Mouse (Mus musculus) liver, embryonic 12.5 days (tissue): Measurements from ENCODE around the gene Itpkb. TPM values are rescaled to one million over a fixed set of nuclear protein-coding genes. Genes with fewer than 3 reads are reported as not detected.

Experiments used
- ATAC-seq: fragments of 200-750 bp; cut with Nextera tagmentation; 2 replicates; pipeline ENCODE4 v1.8.0; 2017; ENCODE audit warnings: moderate number of reproducible peaks, mild to moderate bottlenecking, moderate library complexity
- H3K27ac ChIP-seq: fragments of 300-500 bp; sonication (generic); 2 replicates; pipeline ENCODE4 v1.5.1; 2016; ENCODE audit warnings: mild to moderate bottlenecking
- H3K27me3 ChIP-seq: fragments of 300-500 bp; sonication (generic); replicated peaks from 2 replicates; pipeline ENCODE4 v1.6.1; 2016; ENCODE audit warnings: mild to moderate bottlenecking, moderate library complexity
- H3K36me3 ChIP-seq: fragments of 300-500 bp; sonication (generic); 2 replicates; pipeline ENCODE4 v1.6.1; 2016; ENCODE audit warnings: mild to moderate bottlenecking, moderate library complexity
- H3K4me1 ChIP-seq: fragments of 300-500 bp; sonication (generic); 2 replicates; pipeline ENCODE4 v1.6.1; 2016
- H3K4me2 ChIP-seq: fragments of 300-500 bp; sonication (generic); 2 replicates; pipeline ENCODE4 v1.6.1; 2016; ENCODE audit warnings: mild to moderate bottlenecking, moderate library complexity
- H3K4me3 ChIP-seq: fragments of 300-500 bp; sonication (generic); 2 replicates; pipeline ENCODE4 v1.5.1; 2016; ENCODE audit warnings: mild to moderate bottlenecking, moderate library complexity
- H3K9ac ChIP-seq: fragments of 300-500 bp; sonication (generic); 2 replicates; pipeline ENCODE4 v1.6.1; 2016; ENCODE audit warnings: mild to moderate bottlenecking, moderate library complexity
- H3K9me3 ChIP-seq: fragments of 300-500 bp; sonication (generic); replicated peaks from 2 replicates; pipeline ENCODE4 v1.6.1; 2016; ENCODE audit warnings: mild to moderate bottlenecking, moderate library complexity
- WGBS: fragments of 180-500 bp; shearing (Covaris S2); methylation state at CpG from one replicate; pipeline ENCODE4 v1.1.7; 2016; ENCODE audit not compliant: insufficient replicate concordance; 5-methylcytosine and 5-hydroxymethylcytosine counted together
- polyA plus RNA-seq: library from polyadenylated mRNA; unstranded; fragments of >200 nt; fragmentation: Nextera tagmentation; extraction: Ambion mirVana; gene quantifications from 2 replicates; pipeline ENCODE4 v1.2.1, GENCODE M21; 2016

The Itpkb gene
- polyA plus RNA-seq, 1 experiment from 2014 or later: 4.3 TPM

DNA sequence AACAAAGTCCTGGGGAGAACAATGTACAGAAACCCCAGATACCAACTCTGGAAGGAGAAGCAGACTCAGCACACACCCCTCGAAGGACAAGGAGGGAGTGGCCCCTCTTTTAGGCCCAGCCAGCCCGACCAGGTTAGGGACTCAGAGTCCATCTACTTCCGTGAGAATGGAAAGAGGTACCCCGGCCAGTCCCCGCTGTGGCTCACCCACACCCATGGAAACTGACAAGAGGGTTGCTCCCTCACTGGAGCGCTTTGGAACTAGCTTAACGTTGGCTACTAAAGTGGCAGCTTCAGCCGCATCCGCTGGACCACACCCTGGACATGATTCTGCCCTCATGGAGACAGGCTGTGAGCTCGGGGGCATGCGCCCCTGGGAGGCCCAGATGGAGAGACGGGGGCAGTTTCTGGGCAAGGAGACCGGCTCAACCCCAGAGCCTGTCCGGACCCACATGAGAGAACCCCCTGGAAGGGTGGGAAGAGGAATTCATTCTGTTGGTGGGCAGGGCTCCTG lies 2.7 kb downstream of the Itpkb start:
- Histone ChIP-seq H3K4me2 (peak overlapping the region; percentile 91), H3K4me1 (peaks cover 74% of the 10 kb centered on the region), H3K9ac (no peak overlapping the region), H3K36me3 (peaks cover 12% of the 10 kb centered on the region), H3K27me3 (peaks cover 39% of the 10 kb centered on the region), H3K4me3 (peak overlapping the region; percentile 68), H3K9me3 (no peaks in the 10 kb centered on the region), H3K27ac (no peak overlapping the region)
- WGBS: 62% methylated on average over 14 of the region's 14 CpGs
- ATAC-seq: no peak

GRCm38 (mm10) chr1:180333588-180333987 lies 3.3 kb downstream of the Itpkb start:
- peak overlapping the region; percentile 91 for H3K4me2 ChIP-seq
- peaks cover 39% of the 10 kb centered on the region for H3K27me3 ChIP-seq
- peaks cover 74% of the 10 kb centered on the region for H3K4me1 ChIP-seq
- peak overlapping the region; percentile 68; the same call in 1 of the 2 replicates for H3K4me3 ChIP-seq
- no peak overlapping the region for H3K27ac ChIP-seq
- no peak for ATAC-seq
- H3K9ac ChIP-seq: no peak overlapping the region
- H3K9me3 ChIP-seq: no peaks in the 10 kb centered on the region
- H3K36me3 ChIP-seq: peaks cover 12% of the 10 kb centered on the region
- WGBS: 65% methylated on average over 6 of the region's 6 CpGs

GRCm38 (mm10) chr1:180334541-180334940 lies 4.3 kb downstream of the Itpkb start:
- Histone ChIP-seq H3K4me2 (peak overlapping the region; percentile 91; the same call in 1 of the 2 replicates), H3K4me1 (peaks cover 70% of the 10 kb centered on the region), H3K9me3 (no peaks in the 10 kb centered on the region), H3K27me3 (peaks cover 39% of the 10 kb centered on the region), H3K36me3 (peaks cover 12% of the 10 kb centered on the region), H3K4me3 (no peak overlapping the region), H3K9ac (no peak overlapping the region), H3K27ac (no peak overlapping the region)
- 35% methylated on average over 6 of the region's 6 CpGs for WGBS
- ATAC-seq: no peak

DNA sequence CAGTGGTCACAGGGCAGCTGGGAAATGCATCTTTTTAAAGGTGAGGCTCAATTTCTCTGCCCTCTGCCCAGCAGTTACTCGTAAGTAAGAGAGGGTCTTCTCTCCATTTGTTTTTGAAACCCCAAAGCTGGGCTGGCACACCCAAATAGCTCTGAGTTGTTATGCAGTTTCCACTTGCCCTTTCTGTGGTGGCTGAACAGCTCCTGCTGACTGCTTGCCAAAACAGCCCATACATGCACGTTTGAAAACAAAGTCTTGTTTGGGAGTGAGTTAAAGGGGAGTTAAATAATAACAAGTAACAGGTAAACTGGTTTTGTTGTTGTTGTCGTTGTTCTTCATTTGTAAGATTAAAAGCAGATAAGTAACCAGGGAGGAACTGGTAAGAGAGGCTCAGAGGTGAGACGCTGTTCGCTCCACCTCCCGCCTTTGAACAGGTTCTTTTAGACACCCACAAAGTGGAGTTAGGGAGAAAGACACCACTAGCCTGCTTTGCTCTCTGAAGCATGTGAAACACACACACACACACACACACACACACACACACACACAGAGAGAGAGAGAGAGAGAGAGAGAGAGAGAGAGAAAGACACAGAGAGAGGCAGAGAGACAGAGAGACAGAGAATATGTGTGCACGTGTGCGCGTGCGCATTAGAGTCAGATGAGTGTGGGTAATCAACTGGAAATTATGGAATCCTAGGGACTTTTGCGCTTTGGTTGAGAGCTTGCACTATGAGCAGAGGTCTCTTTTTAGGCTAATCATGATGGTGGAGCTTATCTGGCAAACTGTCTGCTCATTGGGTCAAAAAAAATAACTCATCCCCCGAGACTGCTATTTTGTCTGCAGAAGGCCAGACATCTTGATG lies 5.5 kb downstream of the Itpkb start:
- peaks cover 34% of the 10 kb centered on the region for H3K27me3 ChIP-seq
- H3K4me1 ChIP-seq: peaks cover 60% of the 10 kb centered on the region
- H3K27ac ChIP-seq: no peak overlapping the region

DNA sequence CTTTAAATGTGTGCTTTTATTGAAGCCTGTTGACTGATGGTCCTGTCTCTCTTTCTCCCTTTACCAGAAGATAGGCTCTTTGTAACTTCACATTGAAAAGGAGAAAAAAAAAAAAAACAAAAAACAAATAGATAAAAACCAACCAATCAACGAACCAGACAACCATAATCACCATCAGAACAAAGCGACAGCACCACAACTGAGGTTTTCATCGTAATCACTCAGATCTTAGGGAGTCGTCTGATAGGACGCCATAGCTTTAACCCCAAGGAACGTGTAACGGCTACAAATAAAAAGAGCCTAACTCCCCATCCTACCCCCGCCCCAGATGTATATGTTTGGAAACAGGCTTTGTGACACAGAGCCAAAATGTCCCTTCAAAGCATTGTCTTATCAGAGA lies 8.1 kb downstream of the Itpkb start:
- Histone ChIP-seq H3K4me3 (no peak overlapping the region), H3K27me3 (peaks cover 8% of the 10 kb centered on the region), H3K27ac (no peak overlapping the region), H3K9me3 (no peaks in the 10 kb centered on the region), H3K36me3 (peaks cover 7% of the 10 kb centered on the region), H3K9ac (no peak overlapping the region), H3K4me2 (no peak overlapping the region), H3K4me1 (peaks cover 37% of the 10 kb centered on the region)
- no peak for ATAC-seq
- 65% methylated on average over 8 of the region's 8 CpGs for WGBS

More for the DNA sequence above, 5.5 kb downstream of the Itpkb start:
- Histone ChIP-seq H3K36me3 (peaks cover 12% of the 10 kb centered on the region), H3K4me2 (peak overlapping the region; percentile 91; the same call in 1 of the 2 replicates), H3K4me3 (no peak overlapping the region), H3K9ac (no peak overlapping the region), H3K9me3 (no peaks in the 10 kb centered on the region)
- no peak for ATAC-seq
- WGBS: 69% methylated on average over 12 of the region's 12 CpGs

DNA sequence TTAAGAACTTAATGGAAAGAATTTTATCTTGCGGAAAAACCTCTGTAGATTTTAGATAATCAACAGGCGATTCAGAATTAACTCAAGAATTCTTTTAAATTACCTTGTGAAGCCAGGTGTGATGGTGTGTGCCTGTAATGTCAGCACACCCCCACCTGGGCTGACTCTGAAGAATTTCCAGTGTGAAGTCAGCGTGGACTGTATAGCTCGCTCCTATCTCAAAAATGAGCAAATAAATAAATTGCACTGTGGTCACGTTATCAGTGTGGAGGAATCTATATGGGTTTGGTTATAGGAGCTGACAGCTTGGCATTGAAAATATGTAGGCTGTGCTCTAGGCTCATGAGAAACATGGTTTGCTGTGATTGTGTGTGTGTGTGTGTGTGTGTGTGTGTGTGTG lies 8.9 kb downstream of the Itpkb start:
- Histone ChIP-seq H3K36me3 (peaks cover under 1% of the 10 kb centered on the region; the same call in 1 of the 2 replicates), H3K4me3 (no peak overlapping the region), H3K4me2 (no peak overlapping the region), H3K4me1 (peaks cover 37% of the 10 kb centered on the region), H3K27ac (no peak overlapping the region), H3K9me3 (no peaks in the 10 kb centered on the region), H3K27me3 (peaks cover under 1% of the 10 kb centered on the region; the same call in 1 of the 2 replicates), H3K9ac (no peak overlapping the region)
- no peak for ATAC-seq
- 74% methylated on average over 5 of the region's 5 CpGs for WGBS

DNA sequence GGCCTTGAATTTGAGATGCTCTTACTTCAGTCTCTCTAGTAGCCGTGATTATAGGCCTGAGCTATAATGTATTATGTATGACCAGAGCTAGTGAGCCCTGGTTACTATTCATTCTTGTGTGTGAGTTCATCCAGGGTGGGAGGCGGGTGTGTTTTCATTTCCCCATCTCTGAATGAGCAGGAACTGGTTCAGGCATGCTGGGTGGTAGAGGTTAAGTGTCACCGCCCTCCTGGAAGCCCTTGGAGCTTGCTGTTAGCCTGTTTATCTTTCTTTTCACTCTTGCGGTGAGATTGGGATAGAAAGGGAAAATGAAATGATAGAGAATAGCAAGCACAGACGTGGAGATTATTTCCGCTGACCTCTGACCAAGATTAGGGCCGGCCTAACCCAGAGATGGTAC lies 12.7 kb downstream of the Itpkb start:
- H3K36me3 ChIP-seq: no peaks in the 10 kb centered on the region
- 55% methylated on average over 7 of the region's 7 CpGs for WGBS
- no peak for ATAC-seq

DNA sequence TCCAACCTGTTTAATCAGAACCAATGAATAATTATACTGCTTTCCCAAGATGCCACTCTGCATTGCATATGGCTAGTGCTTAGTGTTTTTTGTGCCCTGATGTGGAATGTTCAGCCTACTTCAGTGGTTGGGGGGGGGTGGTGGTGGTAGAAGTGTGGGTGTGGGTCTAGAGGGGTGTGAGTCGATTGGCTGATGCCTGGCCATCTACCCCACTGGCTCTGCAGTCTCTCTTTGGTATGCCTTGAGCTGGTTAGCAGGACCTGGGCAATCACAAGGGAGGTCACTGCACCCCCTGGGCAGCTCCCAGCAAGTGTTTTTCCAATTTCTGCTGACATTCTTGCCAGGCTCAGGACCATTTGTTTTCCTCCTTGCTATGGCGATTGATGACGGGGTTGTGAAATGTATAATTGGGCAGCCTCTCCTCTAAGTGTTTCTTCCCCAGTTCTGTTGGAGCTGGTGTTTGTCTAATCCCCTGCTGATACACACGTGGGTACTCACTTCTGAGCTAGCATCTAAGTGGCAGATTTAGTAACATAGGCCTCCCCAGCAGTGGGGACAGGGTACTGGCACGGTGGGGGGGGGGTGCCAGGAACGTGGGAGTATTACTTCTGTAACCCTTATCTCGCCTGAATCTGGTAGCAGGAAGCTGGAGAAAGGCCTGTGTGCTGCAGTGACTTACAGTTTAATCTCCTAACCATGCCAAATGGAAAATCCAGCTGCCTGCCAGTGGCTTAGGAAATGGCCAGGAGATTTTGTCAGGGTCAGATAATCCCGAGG lies 13.3 kb downstream of the Itpkb start:
- 33% methylated on average over 8 of the region's 8 CpGs for WGBS
- Histone ChIP-seq H3K27ac (no peak overlapping the region), H3K4me1 (peaks cover 16% of the 10 kb centered on the region), H3K9me3 (no peaks in the 10 kb centered on the region), H3K27me3 (no peaks in the 10 kb centered on the region), H3K4me2 (no peak overlapping the region), H3K36me3 (no peaks in the 10 kb centered on the region), H3K4me3 (no peak overlapping the region), H3K9ac (peak overlapping the region; percentile 6; the same call in 1 of the 2 replicates)
- ATAC-seq: no peak

More for the DNA sequence above, 12.7 kb downstream of the Itpkb start:
- no peak overlapping the region for H3K4me3 ChIP-seq
- H3K9me3 ChIP-seq: no peaks in the 10 kb centered on the region
- H3K27ac ChIP-seq: no peak overlapping the region
- H3K4me2 ChIP-seq: no peak overlapping the region
- H3K27me3 ChIP-seq: no peaks in the 10 kb centered on the region
- no peak overlapping the region for H3K9ac ChIP-seq
- peaks cover 13% of the 10 kb centered on the region for H3K4me1 ChIP-seq

DNA sequence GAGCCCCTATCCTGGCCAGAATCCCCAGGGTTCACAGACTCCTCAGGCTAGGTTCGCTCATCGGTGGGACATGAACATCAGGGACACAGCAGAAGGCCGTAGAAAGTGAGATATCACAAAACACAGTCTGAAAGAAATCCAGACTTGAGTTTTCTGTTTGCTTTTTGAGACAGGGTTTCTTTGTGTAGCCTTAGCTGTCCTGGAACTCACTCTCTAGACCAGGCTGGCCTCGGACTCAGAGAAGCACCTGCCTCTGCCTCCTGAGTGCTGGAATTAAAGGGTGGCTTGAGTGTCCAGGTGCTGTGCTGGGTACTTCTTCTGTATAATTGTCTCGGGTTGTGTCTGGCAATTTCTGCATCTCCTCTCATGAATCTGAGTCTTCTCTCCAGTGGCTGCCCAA lies 14.8 kb downstream of the Itpkb start:
- no peak overlapping the region for H3K4me3 ChIP-seq
- no peak for ATAC-seq
- no peak overlapping the region for H3K9ac ChIP-seq
- no peak overlapping the region for H3K4me2 ChIP-seq
- H3K9me3 ChIP-seq: no peaks in the 10 kb centered on the region
- H3K27ac ChIP-seq: no peak overlapping the region
- no peaks in the 10 kb centered on the region for H3K36me3 ChIP-seq
- H3K27me3 ChIP-seq: no peaks in the 10 kb centered on the region
- WGBS: 80% methylated on average over 5 of the region's 5 CpGs
- H3K4me1 ChIP-seq: peaks cover 28% of the 10 kb centered on the region

DNA sequence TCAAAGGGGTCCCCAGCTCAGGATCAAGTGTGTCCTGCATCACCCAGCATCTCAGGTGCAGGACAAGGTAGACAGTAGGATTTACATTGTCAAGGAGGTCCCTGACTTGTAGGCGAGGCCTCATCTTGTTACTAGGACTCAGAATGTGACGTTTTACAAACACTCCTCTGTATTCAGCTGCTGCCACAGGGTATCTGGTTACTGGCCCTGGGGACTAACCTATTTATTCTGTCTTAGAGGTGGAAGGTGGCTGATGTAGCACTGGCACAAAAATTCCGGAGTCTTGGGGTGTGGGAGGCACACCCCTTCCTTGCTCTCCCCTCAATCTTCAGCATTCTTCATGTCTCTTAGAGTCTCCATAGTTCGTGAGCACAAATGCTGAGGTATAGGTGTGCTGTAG lies 16.8 kb downstream of the Itpkb start:
- no peak overlapping the region for H3K9ac ChIP-seq
- no peak overlapping the region for H3K27ac ChIP-seq
- no peaks in the 10 kb centered on the region for H3K27me3 ChIP-seq
- H3K9me3 ChIP-seq: no peaks in the 10 kb centered on the region
- no peak overlapping the region for H3K4me2 ChIP-seq
- H3K4me1 ChIP-seq: peaks cover 41% of the 10 kb centered on the region
- no peak overlapping the region for H3K4me3 ChIP-seq
- no peaks in the 10 kb centered on the region for H3K36me3 ChIP-seq
- 69% methylated on average over 4 of the region's 4 CpGs for WGBS
- ATAC-seq: no peak

DNA sequence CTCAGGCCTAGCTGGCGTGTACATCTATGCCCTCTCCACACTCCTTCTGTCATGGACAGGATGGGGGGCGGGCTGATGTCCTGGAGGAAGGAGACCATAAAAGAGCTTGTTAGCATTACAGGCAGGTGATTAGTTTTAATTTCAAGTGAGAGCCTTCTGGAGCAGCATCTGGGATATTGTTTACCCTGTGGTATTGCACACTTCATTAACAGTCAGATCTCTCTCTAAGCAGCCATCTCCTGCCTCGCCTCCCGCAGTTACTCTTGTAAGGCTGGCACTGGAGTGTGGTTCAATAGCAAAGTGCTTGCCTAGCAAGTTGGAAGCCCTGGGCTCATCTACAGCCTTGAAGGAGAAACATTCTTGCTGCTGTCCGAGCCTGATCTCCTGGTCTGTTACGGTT lies 17.6 kb downstream of the Itpkb start:
- no peaks in the 10 kb centered on the region for H3K27me3 ChIP-seq
- no peaks in the 10 kb centered on the region for H3K9me3 ChIP-seq
- no peaks in the 10 kb centered on the region for H3K36me3 ChIP-seq
- no peak overlapping the region for H3K9ac ChIP-seq
- no peak for ATAC-seq
- no peak overlapping the region for H3K4me3 ChIP-seq
- H3K27ac ChIP-seq: no peak overlapping the region
- peaks cover 45% of the 10 kb centered on the region for H3K4me1 ChIP-seq
- H3K4me2 ChIP-seq: no peak overlapping the region
- 72% methylated on average over 6 of the region's 6 CpGs for WGBS

DNA sequence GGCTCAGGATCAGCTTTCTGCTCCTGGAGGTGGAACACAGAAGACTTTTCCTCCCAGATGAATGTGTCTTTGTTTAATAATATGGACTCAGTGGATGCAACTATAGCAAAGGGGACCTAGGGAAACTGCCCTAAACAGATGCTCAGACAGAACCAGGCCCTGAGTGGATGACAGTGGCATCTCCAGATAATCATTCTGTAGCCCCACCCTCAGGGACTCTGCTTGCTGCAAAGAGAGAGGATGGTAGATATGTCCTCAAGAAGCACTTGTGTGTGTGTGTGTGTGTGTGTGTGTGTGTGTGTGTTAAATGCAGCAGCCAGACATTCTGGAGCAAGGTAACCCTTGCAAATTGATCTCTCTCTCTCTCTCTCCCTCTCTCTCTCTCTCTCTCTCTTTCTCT lies 18.8 kb downstream of the Itpkb start:
- Histone ChIP-seq H3K36me3 (no peaks in the 10 kb centered on the region), H3K9me3 (no peaks in the 10 kb centered on the region), H3K4me1 (peaks cover 45% of the 10 kb centered on the region), H3K9ac (no peak overlapping the region), H3K4me3 (no peak overlapping the region), H3K4me2 (no peak overlapping the region), H3K27ac (no peak overlapping the region), H3K27me3 (no peaks in the 10 kb centered on the region)
- peak; percentile 60; the same call in 1 of the 2 replicates for ATAC-seq
